Mouse (Mus musculus): ENCODE results near the gene Gm47959. TPM values are rescaled to one million over a fixed set of nuclear protein-coding genes. Genes with fewer than 3 reads are reported as not detected.
"Not testable (repeated sequence)": the region's sequence is repeated elsewhere in the genome, so short reads cannot be mapped to it uniquely, and the experiment has no call there.

Gene Gm47959
- polyA plus RNA-seq (2015; fragmentation: Nextera tagmentation; extraction: Ambion mirVana) = not detected in 2 replicates

DNA sequence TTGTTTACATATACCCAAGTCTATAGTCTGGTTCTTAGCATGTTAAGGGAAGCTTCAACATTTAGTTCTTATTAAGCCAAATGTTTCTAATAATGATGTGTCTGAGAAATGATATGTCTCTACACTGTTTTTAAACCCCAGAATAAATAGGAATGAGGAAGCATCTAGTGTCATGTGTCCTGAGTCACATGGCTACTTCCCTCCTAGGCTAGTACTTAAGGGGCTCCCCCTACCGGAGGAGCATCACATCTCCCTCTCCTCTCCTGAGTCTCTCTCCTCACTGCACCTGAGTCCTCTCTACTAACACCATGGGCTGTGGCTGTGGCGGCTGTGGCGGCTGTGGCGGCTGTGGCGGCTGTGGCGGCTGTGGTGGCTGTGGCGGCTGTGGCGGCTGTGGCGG is at the start of gene Gm47959:
TSS of gene Gm47959 (plus strand) at position 243 of the 400 bp plus-strand sequence.
- not testable (repeated sequence) for H3K9me3 ChIP-seq; H3K36me3 ChIP-seq; H3K4me3 ChIP-seq; H3K27me3 ChIP-seq (replicated peaks); H3K4me2 ChIP-seq; H3K9ac ChIP-seq; H3K4me1 ChIP-seq; H3K27ac ChIP-seq (replicated peaks); ATAC-seq (ENCODE audit: extremely low read depth, insufficient number of reproducible peaks, low FRiP score, low TSS enrichment)
- WGBS = 93% methylated on average over 9 of the region's 9 CpGs

GRCm38 (mm10) chr1:82955913-82956312 is 44.4 kb upstream of the Gm47959 start, which contains the start of gene Gm7544:
Gene Gm7544, minus strand, starts transcription at chr1:82956013.
- not testable (repeated sequence) for H3K4me1 ChIP-seq; H3K9ac ChIP-seq; H3K4me3 ChIP-seq; ATAC-seq (ENCODE audit: extremely low read depth, insufficient number of reproducible peaks, low FRiP score, low TSS enrichment); H3K27ac ChIP-seq (replicated peaks); H3K9me3 ChIP-seq; H3K36me3 ChIP-seq; H3K27me3 ChIP-seq (replicated peaks); H3K4me2 ChIP-seq

DNA sequence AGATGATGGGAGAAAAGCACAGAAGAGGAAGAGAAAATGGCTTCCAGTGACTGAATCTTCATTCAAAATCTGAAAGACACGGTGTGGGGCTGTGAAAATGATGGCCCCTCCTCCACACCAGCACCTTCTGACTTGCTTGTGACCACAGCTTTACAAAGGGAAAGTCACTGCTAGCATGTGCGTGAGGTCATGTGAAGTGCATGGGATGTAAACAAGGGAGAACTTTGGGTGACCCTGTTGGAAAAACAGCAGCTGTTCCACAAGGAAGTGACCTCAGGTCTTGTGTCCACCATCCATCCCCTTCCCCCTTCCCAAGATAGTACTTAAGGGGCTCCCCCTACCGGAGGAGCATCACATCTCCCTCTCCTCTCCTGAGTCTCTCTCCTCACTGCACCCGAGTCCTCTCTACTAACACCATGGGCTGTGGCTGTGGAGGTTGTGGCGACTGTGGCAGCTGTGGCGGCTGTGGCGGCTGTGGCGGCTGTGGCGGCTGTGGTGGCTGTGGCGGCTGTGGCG is 40.4 kb upstream of the Gm47959 start, which contains the start of gene Gm47955:
TSS of gene Gm47955 (plus strand) at position 417 of the 516 bp plus-strand sequence.
- no peak for ATAC-seq (ENCODE audit: extremely low read depth, insufficient number of reproducible peaks, low FRiP score, low TSS enrichment)
- Histone ChIP-seq H3K36me3 (no peaks in the 10 kb centered on the region), H3K4me2 (no peak within 1 kb of the TSS), H3K4me3 (no peak within 1 kb of the TSS), H3K9ac (no peak within 1 kb of the TSS), H3K4me1 (peaks cover 4% of the 10 kb centered on the region; the same call in 1 of the 2 replicates), H3K9me3 (no peaks in the 10 kb centered on the region), H3K27me3 (replicated peaks) (no peaks in the 10 kb centered on the region), H3K27ac (replicated peaks) (no peak within 1 kb of the TSS)
- WGBS = 82% methylated on average over 11 of the region's 11 CpGs

- Histone ChIP-seq H3K4me3 (no peak overlapping the region), H3K27me3 (replicated peaks) (no peaks in the 10 kb centered on the region), H3K27ac (replicated peaks) (no peak overlapping the region), H3K4me1 (peaks cover 8% of the 10 kb centered on the region), H3K36me3 (no peaks in the 10 kb centered on the region), H3K9me3 (no peaks in the 10 kb centered on the region), H3K9ac (no peak overlapping the region), H3K4me2 (no peak overlapping the region)
- WGBS = 64% methylated on average over 3 of the region's 3 CpGs
- no peak for ATAC-seq (ENCODE audit: extremely low read depth, insufficient number of reproducible peaks, low FRiP score, low TSS enrichment)
Observed at GRCm38 (mm10) chr1:82966413-82966812, 33.9 kb upstream of the Gm47959 start.

DNA sequence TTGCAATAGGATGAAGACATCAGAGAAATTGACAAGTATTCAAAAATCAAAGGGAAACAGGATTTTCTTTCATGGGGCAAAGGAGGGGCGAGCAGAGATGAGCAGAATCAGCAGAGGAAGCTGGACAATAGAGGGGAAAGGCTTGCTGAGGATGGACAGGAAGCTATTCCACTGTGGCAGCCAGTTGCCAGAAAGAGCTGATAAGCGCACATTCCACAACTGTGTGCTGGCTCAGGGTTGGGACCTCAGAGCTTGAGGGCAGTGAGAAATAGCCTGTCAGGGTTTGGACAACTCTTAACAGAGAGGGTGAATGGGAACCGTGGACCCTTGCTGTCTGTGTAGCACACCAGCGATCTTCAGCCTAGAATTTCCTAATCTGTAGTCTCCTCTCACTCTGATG is 28.3 kb upstream of the Gm47959 start:
- Histone ChIP-seq H3K4me1 (peaks cover 38% of the 10 kb centered on the region), H3K4me2 (peak overlapping the region; percentile 35), H3K27ac (replicated peaks) (peak overlapping the region; percentile 73), H3K9ac (0 out of 2 replicates have a peak overlapping the region, but pooled peaks have one; percentile 12), H3K9me3 (no peaks in the 10 kb centered on the region), H3K27me3 (replicated peaks) (no peaks in the 10 kb centered on the region), H3K36me3 (no peaks in the 10 kb centered on the region), H3K4me3 (no peak overlapping the region)
- WGBS = 10% methylated on average over 4 of the region's 4 CpGs
- peak; percentile 61 for ATAC-seq (ENCODE audit: extremely low read depth, insufficient number of reproducible peaks, low FRiP score, low TSS enrichment)

GRCm38 (mm10) chr1:82973244-82973643 is 27.1 kb upstream of the Gm47959 start:
- no peak overlapping the region for H3K9ac ChIP-seq
- no peak for ATAC-seq (ENCODE audit: extremely low read depth, insufficient number of reproducible peaks, low FRiP score, low TSS enrichment)
- H3K27me3 ChIP-seq (replicated peaks) = no peaks in the 10 kb centered on the region
- H3K36me3 ChIP-seq = no peaks in the 10 kb centered on the region
- 73% methylated on average over 1 of the region's 1 CpGs for WGBS
- no peaks in the 10 kb centered on the region for H3K9me3 ChIP-seq
- H3K4me3 ChIP-seq = no peak overlapping the region
- peaks cover 38% of the 10 kb centered on the region for H3K4me1 ChIP-seq
- no peak overlapping the region for H3K4me2 ChIP-seq
- H3K27ac ChIP-seq (replicated peaks) = peak overlapping the region; percentile 59; the same call in 1 of the 2 replicates

- H3K9me3 ChIP-seq = no peaks in the 10 kb centered on the region
- H3K9ac ChIP-seq = no peak overlapping the region
- H3K27me3 ChIP-seq (replicated peaks) = no peaks in the 10 kb centered on the region
- H3K4me2 ChIP-seq = peak overlapping the region; percentile 24
- ATAC-seq (ENCODE audit: extremely low read depth, insufficient number of reproducible peaks, low FRiP score, low TSS enrichment) = no peak
- WGBS = 45% methylated on average over 6 of the region's 6 CpGs
- no peaks in the 10 kb centered on the region for H3K36me3 ChIP-seq
- peak overlapping the region; percentile 59 for H3K27ac ChIP-seq (replicated peaks)
- no peak overlapping the region for H3K4me3 ChIP-seq
- peaks cover 38% of the 10 kb centered on the region for H3K4me1 ChIP-seq
Observed at GRCm38 (mm10) chr1:82973901-82974300, 26.4 kb upstream of the Gm47959 start.

GRCm38 (mm10) chr1:82974342-82974741 is 26.0 kb upstream of the Gm47959 start:
- ATAC-seq (ENCODE audit: extremely low read depth, insufficient number of reproducible peaks, low FRiP score, low TSS enrichment) = no peak
- H3K36me3 ChIP-seq = no peaks in the 10 kb centered on the region
- H3K4me1 ChIP-seq = peaks cover 38% of the 10 kb centered on the region
- H3K4me3 ChIP-seq = no peak overlapping the region
- no peaks in the 10 kb centered on the region for H3K9me3 ChIP-seq
- no peak overlapping the region for H3K9ac ChIP-seq
- H3K27ac ChIP-seq (replicated peaks) = peak overlapping the region; percentile 59
- 57% methylated on average over 9 of the region's 9 CpGs for WGBS
- peak overlapping the region; percentile 24 for H3K4me2 ChIP-seq
- H3K27me3 ChIP-seq (replicated peaks) = no peaks in the 10 kb centered on the region

DNA sequence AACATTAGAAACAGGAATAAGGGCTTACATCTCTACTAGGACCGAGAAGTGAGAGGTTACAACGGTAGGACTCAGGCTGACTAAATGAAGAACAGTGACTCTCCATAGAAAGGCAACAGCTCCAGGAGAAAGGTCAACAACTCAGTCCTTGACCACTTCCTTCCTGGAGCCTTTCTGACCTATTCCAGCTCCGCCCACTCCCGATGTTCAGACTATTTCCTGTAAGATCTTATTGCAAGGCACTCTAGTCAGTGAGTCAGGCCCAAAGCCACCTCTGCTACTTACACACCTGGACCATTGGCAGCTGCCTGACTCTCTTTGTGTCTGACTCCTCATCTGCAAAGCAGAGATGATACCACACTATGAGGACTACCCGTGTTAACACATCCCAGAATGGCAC is 24.6 kb upstream of the Gm47959 start:
- Histone ChIP-seq H3K9me3 (no peaks in the 10 kb centered on the region), H3K27me3 (replicated peaks) (no peaks in the 10 kb centered on the region), H3K27ac (replicated peaks) (no peak overlapping the region), H3K4me3 (no peak overlapping the region), H3K4me1 (peaks cover 38% of the 10 kb centered on the region), H3K9ac (no peak overlapping the region), H3K36me3 (no peaks in the 10 kb centered on the region), H3K4me2 (no peak overlapping the region)
- 60% methylated on average over 5 of the region's 5 CpGs for whole genome bisulfite sequencing
- no peak for ATAC-seq (ENCODE audit: extremely low read depth, insufficient number of reproducible peaks, low FRiP score, low TSS enrichment)

- H3K36me3 ChIP-seq = no peaks in the 10 kb centered on the region
- no peak overlapping the region for H3K4me2 ChIP-seq
- H3K9me3 ChIP-seq = no peaks in the 10 kb centered on the region
- H3K4me1 ChIP-seq = peaks cover 19% of the 10 kb centered on the region
- no peaks in the 10 kb centered on the region for H3K27me3 ChIP-seq (replicated peaks)
- H3K27ac ChIP-seq (replicated peaks) = no peak overlapping the region
- H3K4me3 ChIP-seq = no peak overlapping the region
- H3K9ac ChIP-seq = no peak overlapping the region
- no peak for ATAC-seq (ENCODE audit: extremely low read depth, insufficient number of reproducible peaks, low FRiP score, low TSS enrichment)
Observed at GRCm38 (mm10) chr1:82977840-82978239, 22.5 kb upstream of the Gm47959 start.

GRCm38 (mm10) chr1:82986738-82987137 is 13.6 kb upstream of the Gm47959 start:
- peaks cover 14% of the 10 kb centered on the region for H3K4me1 ChIP-seq
- no peak overlapping the region for H3K4me3 ChIP-seq
- H3K9me3 ChIP-seq = peaks cover 8% of the 10 kb centered on the region
- ATAC-seq (ENCODE audit: extremely low read depth, insufficient number of reproducible peaks, low FRiP score, low TSS enrichment) = no peak
- no peak overlapping the region for H3K9ac ChIP-seq
- no peak overlapping the region for H3K4me2 ChIP-seq
- H3K27me3 ChIP-seq (replicated peaks) = no peaks in the 10 kb centered on the region
- no peak overlapping the region for H3K27ac ChIP-seq (replicated peaks)
- WGBS = 82% methylated on average over 6 of the region's 6 CpGs
- no peaks in the 10 kb centered on the region for H3K36me3 ChIP-seq

- Histone ChIP-seq H3K4me1 (peaks cover 14% of the 10 kb centered on the region), H3K27me3 (replicated peaks) (no peaks in the 10 kb centered on the region), H3K36me3 (no peaks in the 10 kb centered on the region), H3K4me3 (no peak overlapping the region), H3K9me3 (peaks cover 8% of the 10 kb centered on the region), H3K27ac (replicated peaks) (no peak overlapping the region), H3K9ac (no peak overlapping the region), H3K4me2 (no peak overlapping the region)
- ATAC-seq (ENCODE audit: extremely low read depth, insufficient number of reproducible peaks, low FRiP score, low TSS enrichment) = no peak
- 17% methylated on average over 4 of the region's 4 CpGs for WGBS
Observed at GRCm38 (mm10) chr1:82987530-82988198, 12.7 kb upstream of the Gm47959 start.

Measured in heart, embryonic 13.5 days (tissue).